Mouse (Mus musculus) C2C12 (cell line): ENCODE data around the gene Olfr1381.
"Not testable (repeated sequence)": the region's sequence is repeated elsewhere in the genome, so short reads cannot be mapped to it uniquely, and the experiment has no call there.

Experiments used
- CEBPB ChIP-seq: IDR thresholded peaks from one replicate; pipeline ENCODE4 v1.6.1; 2011; ENCODE audit warnings: low read depth, mild to moderate bottlenecking, control low read depth, moderate library complexity
- CTCF ChIP-seq: IDR thresholded peaks from one replicate; pipeline ENCODE4 v1.5.1; 2011; ENCODE audit not compliant: control insufficient read depth, insufficient read depth, insufficient read length
- FOSL1 ChIP-seq: IDR thresholded peaks from one replicate; pipeline ENCODE4 v1.8.0; 2011; ENCODE audit warnings: mild to moderate bottlenecking, low read length; ENCODE audit not compliant: poor library complexity, insufficient read depth, severe bottlenecking
- MAX ChIP-seq: IDR thresholded peaks from one replicate; pipeline ENCODE4 v1.6.1; 2011; ENCODE audit warnings: mild to moderate bottlenecking, control low read depth
- MYOD1 ChIP-seq: IDR thresholded peaks from one replicate; pipeline ENCODE4 v1.6.1; 2011; ENCODE audit warnings: low read depth; ENCODE audit not compliant: control insufficient read depth, insufficient read length
- USF1 ChIP-seq: IDR thresholded peaks from one replicate; pipeline ENCODE4 v1.6.1; 2011; ENCODE audit warnings: low read depth, mild to moderate bottlenecking, control low read depth, moderate library complexity

DNA sequence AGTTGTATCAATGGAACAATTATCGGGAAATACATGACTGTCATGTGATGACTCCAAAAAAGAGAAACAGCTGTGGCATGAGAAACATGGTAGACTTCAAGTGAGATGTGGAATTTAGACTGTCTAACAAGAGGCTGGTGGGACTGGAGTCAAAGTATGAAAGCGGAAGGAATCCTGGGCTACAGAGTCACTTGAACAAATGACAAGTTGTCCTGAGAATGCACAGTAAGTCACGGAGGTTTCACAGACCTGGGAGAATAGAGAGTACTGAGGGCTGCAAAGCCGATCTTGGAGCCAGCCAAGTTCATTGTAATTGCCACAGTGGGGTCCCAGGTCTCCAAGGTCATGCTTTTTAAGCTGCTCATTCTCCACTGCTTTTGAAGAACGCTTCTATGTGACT lies 13.3 kb downstream of the Olfr1381 start, which contains the start of gene Olfr1380:
- not testable (repeated sequence) for TF ChIP-seq CTCF, MAX, MYOD1, USF1, CEBPB, FOSL1
